8 mouse cellular contexts compared by ENCODE assay signal in the genomic region with DNA sequence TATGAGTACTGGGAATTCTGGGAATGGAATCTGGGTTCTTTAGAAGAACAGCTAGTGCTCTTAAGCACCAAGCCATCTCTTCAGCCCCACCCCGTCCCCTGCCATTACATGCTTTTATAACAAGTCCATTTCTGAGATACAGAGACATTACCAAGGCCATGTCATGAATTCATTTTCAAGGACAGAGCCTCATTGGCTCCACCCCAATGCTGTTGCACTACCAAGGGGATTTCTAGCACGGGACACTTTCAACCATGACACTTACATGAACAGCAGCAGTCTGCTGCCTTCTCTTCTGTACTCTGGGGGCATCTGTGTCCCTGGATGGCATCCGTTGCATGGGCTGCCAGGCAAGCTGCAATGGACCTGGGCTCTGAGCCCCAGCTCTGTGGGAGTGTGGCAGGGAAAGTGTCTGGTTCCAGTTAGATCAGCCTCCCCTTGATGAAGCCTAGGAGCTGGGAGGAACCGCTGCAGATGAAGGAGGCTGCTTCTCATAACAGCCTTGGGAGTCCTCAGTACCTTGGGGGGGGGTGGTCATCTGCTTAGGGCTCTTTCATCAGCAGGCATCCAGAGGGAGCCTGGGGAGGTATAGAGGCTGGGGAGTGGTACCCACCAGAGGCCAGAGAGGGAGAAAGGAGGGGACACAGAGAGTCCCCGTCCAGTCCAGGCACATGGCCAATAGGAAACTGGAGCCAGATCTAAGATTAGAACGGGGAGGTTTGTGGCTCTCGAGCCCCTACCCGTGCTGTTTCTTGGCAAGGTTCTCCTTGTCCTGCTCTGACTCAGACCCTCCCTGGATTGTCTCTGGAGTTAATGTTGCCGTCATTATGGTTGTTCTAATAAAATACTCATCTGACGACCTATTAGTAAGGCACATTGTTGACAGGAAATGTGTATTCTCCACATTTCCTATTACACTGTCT. TPM values are rescaled to one million over a fixed set of nuclear protein-coding genes. Genes with fewer than 3 reads are reported as not detected.
DNase-seq lines count a peak whose midpoint lies in the region; ATAC-seq lines count a peak whose summit lies in the region.

No protein-coding gene starts in this region.

- no peaks in the 10 kb centered on the region for H3K9me3 ChIP-seq in liver, embryonic 16.5 days (replicated peaks; ENCODE audit: control insufficient read depth, low read length)
- no peaks in the 10 kb centered on the region for H3K9me3 ChIP-seq in liver, embryonic 11.5 days (ENCODE audit: control insufficient read depth, low read length)
- H3K9me3 ChIP-seq in heart, embryonic 13.5 days, result peaks cover 5% of the 10 kb centered on the region; the same call in 1 of the 2 replicates

- no peak overlapping the region for H3K9ac ChIP-seq in liver, embryonic 16.5 days (ENCODE audit: low read depth, low read length)
- H3K9ac ChIP-seq in liver, embryonic 11.5 days (ENCODE audit: low read depth, low read length), result no peak overlapping the region
- no peak overlapping the region for H3K9ac ChIP-seq in heart, embryonic 13.5 days

- no peak for DNase-seq in liver, embryonic 11.5 days (ENCODE audit: low spot score)
- peak; percentile 68 for DNase-seq in cerebellum, adult 8-10 months
- peak; percentile 29 for DNase-seq in lung, postnatal 25 days (ENCODE audit: low spot score)
- no peak for DNase-seq in thymus, postnatal 10 days (ENCODE audit: low spot score in 2 of 2)
- no peak for DNase-seq in frontal cortex, adult 2 months (ENCODE audit: extremely low spot score in 1 of 2, low spot score in 1 of 2)
- DNase-seq in embryo, embryonic 9.5 days (ENCODE audit: extremely low spot score), result no peak

- ATAC-seq in liver, embryonic 16.5 days (ENCODE audit: low read depth), result peak; percentile 21; the same call in 1 of the 2 replicates
- no peak for ATAC-seq in liver, embryonic 11.5 days (replicated peaks; ENCODE audit: low FRiP score)
- ATAC-seq in heart, embryonic 13.5 days (ENCODE audit: extremely low read depth, insufficient number of reproducible peaks, low FRiP score, low TSS enrichment), result peak; percentile 58; the same call in 1 of the 2 replicates

- H3K36me3 ChIP-seq in liver, embryonic 16.5 days (ENCODE audit: control insufficient read depth, insufficient read depth), result no peaks in the 10 kb centered on the region
- no peaks in the 10 kb centered on the region for H3K36me3 ChIP-seq in liver, embryonic 11.5 days (ENCODE audit: control insufficient read depth, insufficient read depth, low read length)
- H3K36me3 ChIP-seq in heart, embryonic 13.5 days, result no peaks in the 10 kb centered on the region

- no peak overlapping the region for H3K4me2 ChIP-seq in liver, embryonic 16.5 days (ENCODE audit: low read depth, low read length)
- no peak overlapping the region for H3K4me2 ChIP-seq in liver, embryonic 11.5 days
- H3K4me2 ChIP-seq in heart, embryonic 13.5 days, result peak overlapping the region; percentile 41

- no peak overlapping the region for H3K27ac ChIP-seq in liver, embryonic 16.5 days (ENCODE audit: low read length)
- no peak overlapping the region for H3K27ac ChIP-seq in liver, embryonic 11.5 days (ENCODE audit: low read depth, low read length)
- peak overlapping the region; percentile 58 for H3K27ac ChIP-seq in heart, embryonic 13.5 days (replicated peaks)

- no peaks in the 10 kb centered on the region for H3K4me1 ChIP-seq in liver, embryonic 16.5 days (ENCODE audit: control insufficient read depth, low read depth, low read length)
- H3K4me1 ChIP-seq in liver, embryonic 11.5 days (replicated peaks; ENCODE audit: control insufficient read depth, insufficient read depth, low read length), result no peaks in the 10 kb centered on the region
- peaks cover 29% of the 10 kb centered on the region for H3K4me1 ChIP-seq in heart, embryonic 13.5 days

- H3K4me3 ChIP-seq in liver, embryonic 16.5 days (ENCODE audit: low read depth, low read length), result no peak overlapping the region
- no peak overlapping the region for H3K4me3 ChIP-seq in liver, embryonic 11.5 days (ENCODE audit: low read depth, low read length)
- no peak overlapping the region for H3K4me3 ChIP-seq in heart, embryonic 13.5 days

- WGBS in liver, embryonic 16.5 days (ENCODE audit: insufficient replicate concordance), result 30% methylated on average over 10 of the region's 10 CpGs
- 46% methylated on average over 10 of the region's 10 CpGs for WGBS in liver, embryonic 11.5 days
- WGBS in heart, embryonic 13.5 days, result 34% methylated on average over 10 of the region's 10 CpGs

- H3K27me3 ChIP-seq in liver, embryonic 16.5 days (ENCODE audit: control insufficient read depth, insufficient read depth, low read depth, low read length), result no peaks in the 10 kb centered on the region
- no peaks in the 10 kb centered on the region for H3K27me3 ChIP-seq in liver, embryonic 11.5 days (replicated peaks; ENCODE audit: control insufficient read depth, insufficient read depth, low read length)
- no peaks in the 10 kb centered on the region for H3K27me3 ChIP-seq in heart, embryonic 13.5 days (replicated peaks)

RNA-seq across cellular contexts. Expression of gene Ctbp2, which starts 52.4 kb away (rescaled TPM):
- polyA plus RNA-seq in liver, embryonic 16.5 days (2015; fragmentation: Nextera tagmentation; extraction: Ambion mirVana), result 6.6 and 6.8 TPM in 2 replicates
- polyA plus RNA-seq in liver, embryonic 11.5 days (2014; fragmentation: Nextera tagmentation; extraction: Ambion mirVana), result 42.7 and 47.9 TPM in 2 replicates
- 46.8 and 50.6 TPM in 2 replicates for polyA plus RNA-seq in heart, embryonic 13.5 days (2015; fragmentation: Nextera tagmentation; extraction: Ambion mirVana)
- polyA plus RNA-seq in frontal cortex, adult 2 months (2012; rRNA removed), result 59.6 and 59.8 TPM in 2 replicates

RNA-seq across cellular contexts. Expression of gene Fgfr2, which starts 53.4 kb away (rescaled TPM):
- polyA plus RNA-seq in liver, embryonic 16.5 days (2015; fragmentation: Nextera tagmentation; extraction: Ambion mirVana), result 10.3 and 11.4 TPM in 2 replicates
- polyA plus RNA-seq in liver, embryonic 11.5 days (2014; fragmentation: Nextera tagmentation; extraction: Ambion mirVana), result 30.0 and 32.6 TPM in 2 replicates
- 19.2 and 22.5 TPM in 2 replicates for polyA plus RNA-seq in heart, embryonic 13.5 days (2015; fragmentation: Nextera tagmentation; extraction: Ambion mirVana)
- 63.2 and 69.6 TPM in 2 replicates for polyA plus RNA-seq in frontal cortex, adult 2 months (2012; rRNA removed)

Comparison
In these comparisons a context has a peak if more than half of its experiments do, and no peak if none do; other contexts are left out.
1. DNase-seq: peak in cerebellum, adult 8-10 months (single experiment) and lung, postnatal 25 days (single experiment); none in liver, embryonic 11.5 days (single experiment), thymus, postnatal 10 days (0 of 2), frontal cortex, adult 2 months (0 of 2) and embryo, embryonic 9.5 days (single experiment).